Mouse (Mus musculus) cerebellum, adult 2 months (tissue): ENCODE measurements around the gene Trpv1. TPM values are rescaled to one million over a fixed set of nuclear protein-coding genes. Genes with fewer than 3 reads are reported as not detected.

Experiments used
- DNase-seq, 2 experiments: peaks; one replicate each; pipeline ENCODE4 v3.0.0; 2021
- H3K27ac ChIP-seq: fragments of 200-500 bp; 2 replicates; pipeline ENCODE4 v1.5.1; 2012; ENCODE audit warnings: low read length, control low read depth, inconsistent platforms; ENCODE audit not compliant: insufficient read depth
- H3K27me3 ChIP-seq: fragments of 200-500 bp; 2 replicates; pipeline ENCODE4 v1.6.1; 2012; ENCODE audit warnings: inconsistent platforms, mild to moderate bottlenecking, low read length, moderate library complexity; ENCODE audit not compliant: control insufficient read depth, insufficient read depth
- H3K4me1 ChIP-seq: fragments of 200-500 bp; 2 replicates; pipeline ENCODE4 v1.6.1; 2011; ENCODE audit warnings: low read length; ENCODE audit not compliant: control insufficient read depth, insufficient read depth
- H3K4me3 ChIP-seq: fragments of 200-500 bp; replicated peaks from 2 replicates; pipeline ENCODE3; 2011; ENCODE audit warnings: mild to moderate bottlenecking, low read depth, low read length, control low read depth; ENCODE audit not compliant: insufficient read depth
- CTCF ChIP-seq: fragments of 200-500 bp; IDR thresholded peaks from 2 replicates; pipeline ENCODE4 v1.5.1; 2011; ENCODE audit warnings: low read depth, mild to moderate bottlenecking, control low read depth, low read length, moderate library complexity, borderline replicate concordance; ENCODE audit not compliant: insufficient read depth
- POLR2A ChIP-seq: fragments of 200-500 bp; IDR thresholded peaks from 2 replicates; pipeline ENCODE4 v1.6.1; 2011; ENCODE audit warnings: low read length, control low read depth, borderline replicate concordance; ENCODE audit not compliant: insufficient read depth
- WGBS: fragments of 180-500 bp; shearing (Covaris S2); methylation state at CpG from one replicate; pipeline ENCODE4 v1.1.7; 2018; 5-methylcytosine and 5-hydroxymethylcytosine counted together
- polyA plus RNA-seq: library from polyadenylated mRNA; depleted of rRNA; stranded (reverse); fragments of >200 nt; gene quantifications from 2 replicates; pipeline ENCODE4 v1.2.3, GENCODE M21; 2012

Trpv1 gene
- polyA plus RNA-seq, 1 experiment = 0.33 TPM

- no peak overlapping the region for H3K27ac ChIP-seq
- 4% methylated on average over 12 of the region's 12 CpGs for WGBS
- DNase-seq = no peak
- peaks cover 4% of the 10 kb centered on the region; the same call in 1 of the 2 replicates for H3K4me1 ChIP-seq
- H3K4me3 ChIP-seq = peak overlapping the region; percentile 70
- H3K27me3 ChIP-seq = no peaks in the 10 kb centered on the region
- TF ChIP-seq POLR2A = no peak
Measured at GRCm38 (mm10) chr11:73199879-73200278, 34.2 kb upstream of the Trpv1 start.

GRCm38 (mm10) chr11:73201021-73201420 lies 33.1 kb upstream of the Trpv1 start:
- TF ChIP-seq POLR2A (no peak), CTCF (no peak)
- no peak overlapping the region for H3K27ac ChIP-seq
- H3K27me3 ChIP-seq = no peaks in the 10 kb centered on the region
- peaks cover 4% of the 10 kb centered on the region; the same call in 1 of the 2 replicates for H3K4me1 ChIP-seq
- WGBS = 63% methylated on average over 2 of the region's 2 CpGs
- no peak for DNase-seq
- no peak overlapping the region for H3K4me3 ChIP-seq

GRCm38 (mm10) chr11:73201597-73201996 lies 32.5 kb upstream of the Trpv1 start:
- no peak; the same call in 1 of the 2 replicates for TF ChIP-seq CTCF
- Histone ChIP-seq H3K27ac (no peak overlapping the region), H3K4me1 (peaks cover 4% of the 10 kb centered on the region; the same call in 1 of the 2 replicates), H3K27me3 (no peaks in the 10 kb centered on the region), H3K4me3 (no peak overlapping the region)
- no peak for DNase-seq
- 44% methylated on average over 4 of the region's 4 CpGs for WGBS

- H3K4me3 ChIP-seq = no peak overlapping the region
- no peaks in the 10 kb centered on the region for H3K4me1 ChIP-seq
- no peak for TF ChIP-seq POLR2A
- TF ChIP-seq CTCF = no peak
- H3K27ac ChIP-seq = no peak overlapping the region
- no peak for DNase-seq
- 54% methylated on average over 8 of the region's 8 CpGs for WGBS
- H3K27me3 ChIP-seq = no peaks in the 10 kb centered on the region
Measured at GRCm38 (mm10) chr11:73203895-73204294, 30.2 kb upstream of the Trpv1 start.

- WGBS = 84% methylated on average over 7 of the region's 7 CpGs
- Histone ChIP-seq H3K27me3 (no peaks in the 10 kb centered on the region), H3K4me3 (no peak overlapping the region), H3K27ac (no peak overlapping the region), H3K4me1 (no peaks in the 10 kb centered on the region)
- TF ChIP-seq CTCF (no peak), POLR2A (no peak)
- no peak for DNase-seq
Measured at GRCm38 (mm10) chr11:73205194-73205593, 28.9 kb upstream of the Trpv1 start.

GRCm38 (mm10) chr11:73207621-73208020 lies 26.5 kb upstream of the Trpv1 start:
- no peak for TF ChIP-seq POLR2A
- TF ChIP-seq CTCF = no peak; the same call in 1 of the 2 replicates
- Histone ChIP-seq H3K4me1 (no peaks in the 10 kb centered on the region), H3K27ac (no peak overlapping the region), H3K4me3 (no peak overlapping the region), H3K27me3 (no peaks in the 10 kb centered on the region)
- WGBS = 78% methylated on average over 2 of the region's 2 CpGs
- DNase-seq = no peak

GRCm38 (mm10) chr11:73213956-73214355 lies 20.1 kb upstream of the Trpv1 start:
- Histone ChIP-seq H3K4me3 (no peak overlapping the region), H3K27me3 (no peaks in the 10 kb centered on the region), H3K4me1 (no peaks in the 10 kb centered on the region), H3K27ac (no peak overlapping the region)
- DNase-seq = no peak
- 9% methylated on average over 3 of the region's 3 CpGs for WGBS
- TF ChIP-seq POLR2A (no peak), CTCF (no peak)

GRCm38 (mm10) chr11:73219671-73220070 lies 14.4 kb upstream of the Trpv1 start:
- no peak overlapping the region for H3K4me3 ChIP-seq
- H3K27ac ChIP-seq = no peak overlapping the region
- no peaks in the 10 kb centered on the region for H3K27me3 ChIP-seq
- WGBS = 74% methylated on average over 2 of the region's 2 CpGs
- DNase-seq = no peak
- TF ChIP-seq CTCF = no peak
- no peak for TF ChIP-seq POLR2A
- H3K4me1 ChIP-seq = no peaks in the 10 kb centered on the region
